ENCODE assay signal across 32 mouse cellular contexts in genomic region chr7:24408186-24408585, GRCm38 (mm10). TPM values are rescaled to one million over a fixed set of nuclear protein-coding genes. Genes with fewer than 3 reads are reported as not detected.
"Had no signal": no experiment of that assay in that cellular context is flagged by ENCODE, and none has a peak within 500 bp of the region (broad histone marks: within the 10 kb centered on the region; RNA-seq: fewer than 3 reads in every experiment).

No protein-coding gene starts in this region.

- H3K9ac ChIP-seq: heart, embryonic 13.5 days; heart, embryonic 15.5 days; hindbrain, embryonic 13.5 days; hindbrain, embryonic 15.5 days; intestine, embryonic 15.5 days; kidney, embryonic 15.5 days; limb, embryonic 13.5 days; limb, embryonic 15.5 days; liver, embryonic 12.5 days; liver, embryonic 14.5 days had no signal

- H3K9me3 ChIP-seq: heart, embryonic 13.5 days; heart, embryonic 15.5 days; hindbrain, embryonic 13.5 days; hindbrain, embryonic 15.5 days; intestine, embryonic 15.5 days; kidney, embryonic 15.5 days; limb, embryonic 13.5 days; limb, embryonic 15.5 days had no signal

- H3K27ac ChIP-seq: heart, adult 2 months; heart, embryonic 13.5 days; heart, embryonic 15.5 days; hindbrain, embryonic 13.5 days; hindbrain, embryonic 15.5 days; hindbrain, postnatal 0 days; intestine, embryonic 15.5 days; kidney, postnatal 0 days; limb, embryonic 13.5 days; limb, embryonic 15.5 days; liver, embryonic 14.5 days had no signal

- DNase-seq: gastrocnemius, postnatal 14 days; gastrocnemius, postnatal 36 days; heart, adult 11 months; heart, adult 2 months; heart, postnatal 14 days; heart, postnatal 36 days; kidney, adult 11 months; kidney, adult 2 months; kidney, adult 9 months; kidney, postnatal 14 days; kidney, postnatal 36 days; layer of hippocampus, adult 9-11 months; layer of hippocampus, postnatal 36 days; left cerebral cortex, postnatal 4 days had no signal

- H3K4me1 ChIP-seq: intestine, embryonic 15.5 days had no signal

- H3K4me2 ChIP-seq: heart, embryonic 11.5 days; heart, embryonic 13.5 days; heart, embryonic 15.5 days; hindbrain, embryonic 13.5 days; hindbrain, embryonic 15.5 days; intestine, embryonic 15.5 days; kidney, embryonic 15.5 days; limb, embryonic 13.5 days; limb, embryonic 15.5 days; liver, embryonic 12.5 days had no signal

- H3K27me3 ChIP-seq: heart, embryonic 13.5 days; heart, embryonic 15.5 days; hindbrain, embryonic 13.5 days; hindbrain, embryonic 15.5 days; intestine, embryonic 15.5 days; kidney, embryonic 15.5 days; limb, embryonic 13.5 days; limb, embryonic 15.5 days; liver, embryonic 12.5 days had no signal

- ATAC-seq: hindbrain, postnatal 0 days; intestine, embryonic 15.5 days; liver, embryonic 12.5 days had no signal

- H3K4me3 ChIP-seq: heart, adult 2 months; heart, embryonic 13.5 days; heart, embryonic 15.5 days; hindbrain, embryonic 13.5 days; hindbrain, embryonic 15.5 days; intestine, embryonic 15.5 days; kidney, embryonic 15.5 days; limb, embryonic 13.5 days; limb, embryonic 15.5 days; liver, embryonic 12.5 days had no signal

RNA-seq across cellular contexts. Expression of gene Irgc1, which starts 43.9 kb away (rescaled TPM):
- polyA plus RNA-seq: heart, embryonic 11.5 days; heart, embryonic 13.5 days; heart, embryonic 15.5 days; heart, postnatal 0 days; hindbrain, embryonic 11.5 days; hindbrain, embryonic 13.5 days; hindbrain, embryonic 15.5 days; hindbrain, postnatal 0 days; intestine, embryonic 15.5 days; kidney, embryonic 15.5 days; kidney, postnatal 0 days; limb, embryonic 11.5 days; limb, embryonic 13.5 days; liver, adult 2 months; liver, embryonic 12.5 days; liver, embryonic 14.5 days; liver, embryonic 16.5 days had no signal

RNA-seq across cellular contexts. Expression of gene Lypd5, which starts 59.2 kb away (rescaled TPM):
- polyA plus RNA-seq: heart, adult 2 months; heart, embryonic 11.5 days; heart, embryonic 13.5 days; heart, postnatal 0 days; hindbrain, embryonic 11.5 days; hindbrain, embryonic 13.5 days; hindbrain, embryonic 15.5 days; intestine, embryonic 15.5 days; kidney, adult 2 months; kidney, embryonic 15.5 days; kidney, postnatal 0 days; limb, embryonic 11.5 days; limb, embryonic 13.5 days; liver, adult 2 months; liver, embryonic 12.5 days; liver, embryonic 14.5 days; liver, embryonic 16.5 days had no signal
